Mouse (Mus musculus) liver, adult 2 months (tissue): ENCODE measurements around the gene Mthfd1l.

ENCODE experiments used
- CTCF ChIP-seq: fragments of 200-500 bp; IDR thresholded peaks from 2 replicates; pipeline ENCODE4 v1.5.1; 2011; ENCODE audit warnings: low read depth, low read length, control low read depth
- POLR2A ChIP-seq: fragments of 200-500 bp; IDR thresholded peaks from 2 replicates; pipeline ENCODE4 v1.6.1; 2011; ENCODE audit warnings: low read length, control low read depth; ENCODE audit not compliant: insufficient read depth; ENCODE audit errors: extremely low read depth

- TF ChIP-seq POLR2A (no peak), CTCF (no peak)
Observed at GRCm38 (mm10) chr10:3972237-3972636, 681 bp upstream of the Mthfd1l start.
